Mouse (Mus musculus) G1E-ER4 (cell line): ENCODE results near the gene Hira. TPM values are rescaled to one million over a fixed set of nuclear protein-coding genes. Genes with fewer than 3 reads are reported as not detected.

Experiments used
- GATA1 ChIP-seq: IDR thresholded peaks from one replicate; pipeline ENCODE4 v1.8.0; 2012; ENCODE audit warnings: low read length, inconsistent platforms
- polyA plus RNA-seq: library from polyadenylated mRNA; stranded (reverse); fragments of >175 nt; gene quantifications from 2 replicates; pipeline ENCODE4 v1.2.3, GENCODE M21; 2012

The Hira gene
- polyA plus RNA-seq, 1 experiment = 23.0 TPM

- TF ChIP-seq GATA1 = no peak
Measured at GRCm38 (mm10) chr16:19003757-19004156, 126.9 kb downstream of the Hira start.

GRCm38 (mm10) chr16:19005298-19005697 is 128.5 kb downstream of the Hira start:
- TF ChIP-seq GATA1 = no peak

- TF ChIP-seq GATA1 = no peak
Measured at GRCm38 (mm10) chr16:19006715-19007114, 129.9 kb downstream of the Hira start.

GRCm38 (mm10) chr16:19010710-19011109 is 133.9 kb downstream of the Hira start:
- TF ChIP-seq GATA1 = no peak

- TF ChIP-seq GATA1 = no peak
Measured at GRCm38 (mm10) chr16:19013550-19013949, 136.7 kb downstream of the Hira start.

GRCm38 (mm10) chr16:19014650-19015049 is 137.8 kb downstream of the Hira start:
- TF ChIP-seq GATA1 = no peak

Other genes with a start within 250 kb of the Hira start
- gene Sept5, start 247.1 kb upstream of the Hira start, polyA plus RNA-seq = not detected in 2 replicates
- gene Cldn5, start 100.2 kb upstream of the Hira start, polyA plus RNA-seq = not detected in 2 replicates
- gene Ufd1, start 65.3 kb upstream of the Hira start, polyA plus RNA-seq = 7.2 and 11.2 TPM in 2 replicates
- 30.2 and 30.6 TPM in 2 replicates for gene Cdc45, start 65.0 kb upstream of the Hira start, polyA plus RNA-seq
- 49.0 and 60.0 TPM in 2 replicates for gene 2510002D24Rik, start 40.5 kb upstream of the Hira start, polyA plus RNA-seq
- gene Gm28539, start 40.5 kb upstream of the Hira start, polyA plus RNA-seq = not detected in 2 replicates
- gene Mrpl40, start 175 bp upstream of the Hira start, polyA plus RNA-seq = 18.1 and 20.3 TPM in 2 replicates